Mouse (Mus musculus) forebrain, embryonic 11.5 days (tissue): ENCODE data around the gene Jazf1. TPM values are rescaled to one million over a fixed set of nuclear protein-coding genes. Genes with fewer than 3 reads are reported as not detected.

ENCODE experiments used
- polyA plus RNA-seq: library from polyadenylated mRNA; unstranded; fragments of >200 nt; fragmentation: Nextera tagmentation; extraction: Ambion mirVana; gene quantifications from 2 replicates; pipeline ENCODE4 v1.2.1, GENCODE M21; 2014

Jazf1 gene
- polyA plus RNA-seq, 1 experiment from 2014 or later, result 6.2 TPM

Other genes with a start within 250 kb of the Jazf1 start
- gene Creb5, start 218.6 kb upstream of the Jazf1 start, polyA plus RNA-seq, result 36.2 and 39.0 TPM in 2 replicates